Mouse (Mus musculus) liver, embryonic 14 days (tissue): ENCODE measurements around the gene Ajap1. TPM values are rescaled to one million over a fixed set of nuclear protein-coding genes. Genes with fewer than 3 reads are reported as not detected.

Experiments
- polyA plus RNA-seq: library from polyadenylated mRNA; depleted of rRNA; stranded (reverse); fragments of >200 nt; gene quantifications from 2 replicates; pipeline ENCODE4 v1.2.3, GENCODE M21; 2012; rRNA removed

Ajap1 gene
- polyA plus RNA-seq: 0.12 and 0.32 TPM in 2 replicates

DNA sequence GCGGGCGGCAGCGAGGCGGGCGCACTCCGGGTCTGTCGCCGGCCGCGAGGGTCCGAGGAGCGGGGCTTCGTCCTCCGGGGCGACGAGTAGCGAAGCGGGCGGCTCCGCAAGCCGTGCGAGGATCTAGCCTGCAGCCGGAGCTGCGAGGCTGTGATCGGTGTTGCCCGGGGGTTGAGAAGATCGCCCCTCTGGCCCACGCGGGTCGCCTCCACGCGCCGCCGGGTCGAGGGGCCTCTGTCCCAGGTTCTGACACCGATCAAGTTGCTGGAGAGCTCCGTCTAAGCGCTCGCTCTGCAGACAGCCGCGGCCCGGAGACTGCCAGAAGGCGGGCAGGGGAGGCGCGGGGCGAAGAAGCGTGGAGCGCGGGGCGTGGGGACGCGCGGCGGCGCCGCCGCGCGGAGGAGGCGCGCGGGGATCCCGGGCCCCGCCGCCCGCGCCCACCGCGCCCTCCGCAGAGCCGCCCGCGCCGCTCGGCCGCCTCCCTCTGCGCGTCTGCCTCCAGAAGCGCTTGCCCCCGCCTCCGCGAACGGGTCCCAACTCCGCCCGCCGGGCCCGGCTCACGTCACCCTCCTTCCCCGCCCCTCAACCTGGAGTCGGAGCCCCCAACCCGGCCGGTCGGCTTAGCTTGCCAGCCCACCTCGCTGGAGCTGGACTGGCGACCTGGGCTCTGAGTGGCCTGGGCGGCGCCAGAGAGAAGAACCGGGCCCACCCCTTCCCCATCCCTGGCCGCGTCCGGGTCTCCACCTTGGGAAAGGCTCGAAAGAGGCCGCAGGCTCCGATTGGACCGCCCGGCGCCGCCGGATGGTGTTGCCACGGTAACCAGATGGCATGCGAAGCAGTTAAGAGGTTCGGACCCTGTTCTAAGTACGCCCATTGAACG is at the start of gene Ajap1:
Gene Ajap1, minus strand, starts transcription at position 353 of the 880 bp plus-strand sequence.

